Mouse (Mus musculus) heart, embryonic 13.5 days (tissue): Measurements from ENCODE around the gene Flrt2. TPM values are rescaled to one million over a fixed set of nuclear protein-coding genes. Genes with fewer than 3 reads are reported as not detected.

Experiments
- ATAC-seq: fragments of 200-750 bp; cut with Nextera tagmentation; 2 replicates; pipeline ENCODE4 v1.8.0; 2017; ENCODE audit warnings: moderate TSS enrichment; ENCODE audit not compliant: insufficient number of reproducible peaks, low FRiP score, low TSS enrichment; ENCODE audit errors: extremely low read depth
- H3K27ac ChIP-seq: fragments of 300-500 bp; sonication (generic); replicated peaks from 2 replicates; pipeline ENCODE4 v1.5.1; 2015; ENCODE audit warnings: moderate library complexity, mild to moderate bottlenecking, inconsistent platforms
- H3K27me3 ChIP-seq: fragments of 300-500 bp; sonication (generic); replicated peaks from 2 replicates; pipeline ENCODE4 v1.6.1; 2015; ENCODE audit warnings: mild to moderate bottlenecking, inconsistent platforms
- H3K36me3 ChIP-seq: fragments of 300-500 bp; sonication (generic); 2 replicates; pipeline ENCODE4 v1.6.1; 2015; ENCODE audit warnings: mild to moderate bottlenecking, inconsistent platforms
- H3K4me1 ChIP-seq: fragments of 300-500 bp; sonication (generic); 2 replicates; pipeline ENCODE4 v1.6.1; 2015; ENCODE audit warnings: inconsistent platforms
- H3K4me2 ChIP-seq: fragments of 300-500 bp; sonication (generic); 2 replicates; pipeline ENCODE4 v1.6.1; 2015; ENCODE audit warnings: inconsistent platforms, mild to moderate bottlenecking, moderate library complexity
- H3K4me3 ChIP-seq: fragments of 300-500 bp; sonication (generic); 2 replicates; pipeline ENCODE4 v1.5.1; 2015; ENCODE audit warnings: moderate library complexity, mild to moderate bottlenecking, inconsistent platforms
- H3K9ac ChIP-seq: fragments of 300-500 bp; sonication (generic); 2 replicates; pipeline ENCODE4 v1.6.1; 2015; ENCODE audit warnings: inconsistent platforms, mild to moderate bottlenecking, moderate library complexity
- H3K9me3 ChIP-seq: fragments of 300-500 bp; sonication (generic); 2 replicates; pipeline ENCODE4 v1.6.1; 2016; ENCODE audit warnings: inconsistent platforms
- WGBS: fragments of 180-500 bp; shearing (Covaris S2); methylation state at CpG from one replicate; pipeline ENCODE4 v1.1.7; 2015; ENCODE audit warnings: mixed read lengths; 5-methylcytosine and 5-hydroxymethylcytosine counted together
- polyA plus RNA-seq: library from polyadenylated mRNA; unstranded; fragments of >200 nt; fragmentation: Nextera tagmentation; extraction: Ambion mirVana; gene quantifications from 2 replicates; pipeline ENCODE4 v1.2.1, GENCODE M21; 2015

Gene Flrt2
- polyA plus RNA-seq, 1 experiment from 2014 or later = 26.5 TPM

GRCm38 (mm10) chr12:95770251-95770650, 78.2 kb downstream of the Flrt2 start:
- Histone ChIP-seq H3K4me1 (peaks cover 27% of the 10 kb centered on the region), H3K9me3 (no peaks in the 10 kb centered on the region), H3K4me2 (no peak overlapping the region), H3K9ac (no peak overlapping the region), H3K36me3 (no peaks in the 10 kb centered on the region), H3K4me3 (no peak overlapping the region), H3K27ac (no peak overlapping the region), H3K27me3 (no peaks in the 10 kb centered on the region)
- WGBS = 62% methylated on average over 3 of the region's 3 CpGs
- no peak for ATAC-seq

- Histone ChIP-seq H3K27me3 (no peaks in the 10 kb centered on the region), H3K4me3 (no peak overlapping the region), H3K9me3 (no peaks in the 10 kb centered on the region), H3K36me3 (peaks cover 2% of the 10 kb centered on the region; the same call in 1 of the 2 replicates), H3K9ac (no peak overlapping the region), H3K27ac (no peak overlapping the region), H3K4me2 (no peak overlapping the region), H3K4me1 (no peaks in the 10 kb centered on the region)
- ATAC-seq = no peak
- WGBS = 58% methylated on average over 1 of the region's 1 CpGs
Measured at GRCm38 (mm10) chr12:95790146-95790545, 98.1 kb downstream of the Flrt2 start.

GRCm38 (mm10) chr12:95816660-95817059, 124.6 kb downstream of the Flrt2 start:
- Histone ChIP-seq H3K9ac (no peak overlapping the region), H3K4me1 (no peaks in the 10 kb centered on the region), H3K9me3 (no peaks in the 10 kb centered on the region), H3K4me2 (no peak overlapping the region), H3K36me3 (no peaks in the 10 kb centered on the region), H3K27ac (no peak overlapping the region), H3K27me3 (no peaks in the 10 kb centered on the region), H3K4me3 (no peak overlapping the region)
- no peak for ATAC-seq
